Mouse (Mus musculus): ENCODE measurements around the gene Pou6f2.

- no peak for TF ChIP-seq CTCF (IDR thresholded peaks at IDR 0.05; ENCODE audit: control insufficient read depth, insufficient read depth, low read length)
- no peak for TF ChIP-seq POLR2A (IDR thresholded peaks at IDR 0.05; ENCODE audit: borderline replicate concordance, control insufficient read depth, low read depth, low read length)
Observed at GRCm38 (mm10) chr13:18218566-18219234, 178.8 kb downstream of the Pou6f2 start.

Measured in bone marrow, adult 2 months (tissue).